Mouse (Mus musculus) liver, postnatal 0 days (tissue): ENCODE data around the gene Mrvi1.

ENCODE experiments used
- CTCF ChIP-seq: sonication (generic); IDR thresholded peaks from 2 replicates; pipeline ENCODE4 v1.5.1; 2016; ENCODE audit warnings: antibody characterized with exemption, low read depth
- EP300 ChIP-seq: IDR thresholded peaks from 2 replicates; pipeline ENCODE4 v1.6.1; 2016; ENCODE audit warnings: antibody characterized with exemption, low read depth, mild to moderate bottlenecking

DNA sequence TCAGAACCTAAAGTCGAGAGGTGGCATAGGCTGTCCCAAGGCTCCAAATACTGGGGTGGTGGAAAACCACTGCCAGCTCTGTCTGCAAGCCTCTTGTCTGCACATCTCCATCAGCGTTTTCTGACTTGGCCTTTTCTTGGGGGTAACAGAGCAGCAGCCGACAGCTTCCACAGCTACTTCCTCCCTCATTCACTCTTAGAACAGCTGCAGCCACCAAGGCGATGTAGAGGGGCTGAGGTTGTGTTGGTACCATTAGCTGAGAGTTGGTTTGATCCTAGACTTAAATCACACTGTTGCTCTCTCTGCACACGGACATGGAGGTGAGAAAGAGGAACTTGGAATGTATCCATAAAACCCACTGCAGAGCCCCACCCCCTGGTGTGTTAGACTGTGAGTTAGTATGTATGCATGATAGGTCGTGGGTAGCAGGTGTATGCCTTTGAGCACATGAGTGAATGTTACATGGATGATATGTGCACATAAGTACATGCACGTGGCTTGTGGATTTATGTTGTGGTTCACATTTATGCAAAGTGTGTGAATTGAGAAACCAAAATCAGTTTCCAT is 31.9 kb upstream of the Mrvi1 start:
- TF ChIP-seq CTCF, result no peak
- no peak for TF ChIP-seq EP300
